ENCODE assay signal across 8 mouse cellular contexts in the genomic region with DNA sequence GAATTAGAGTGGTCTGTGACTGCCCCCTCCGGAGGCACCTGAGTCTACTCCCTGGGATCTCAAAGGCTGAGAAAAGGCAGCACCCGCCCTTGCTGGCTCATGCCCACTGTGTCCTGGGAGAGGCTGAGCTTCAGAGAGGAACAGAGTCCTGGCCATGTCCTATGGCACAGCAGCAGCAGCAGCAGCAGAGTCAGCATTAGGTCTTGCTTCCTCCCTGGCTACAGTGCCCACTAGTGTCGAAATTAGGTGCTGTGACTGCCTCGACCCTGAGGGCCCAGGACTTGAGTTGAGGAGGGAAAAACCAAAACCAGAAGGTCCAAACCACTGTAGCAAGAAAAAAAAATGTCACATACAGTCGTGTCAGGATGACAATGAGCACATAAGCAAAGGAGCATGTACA. TPM values are rescaled to one million over a fixed set of nuclear protein-coding genes. Genes with fewer than 3 reads are reported as not detected.
A peak's percentile ranks its signal among the peaks of the same experiment; 100 is the strongest.
DNase-seq lines count a peak whose midpoint lies in the region; ATAC-seq and TF ChIP-seq lines count a peak whose summit lies in the region.
"Had no signal": no experiment of that assay in that cellular context is flagged by ENCODE, and none has a peak within 500 bp of the region (broad histone marks: within the 10 kb centered on the region; RNA-seq: fewer than 3 reads in every experiment).

No protein-coding gene starts in this region.

- H3K9ac ChIP-seq in liver, adult 2 months (ENCODE audit: low read depth, low read length) = no peak overlapping the region
- H3K9ac ChIP-seq in liver, embryonic 12.5 days = no peak overlapping the region
- H3K9ac ChIP-seq in stomach, postnatal 0 days (ENCODE audit: low read length) = no peak overlapping the region
- H3K9ac ChIP-seq: heart, embryonic 13.5 days had no signal

- no peaks in the 10 kb centered on the region for H3K9me3 ChIP-seq in liver, embryonic 12.5 days (replicated peaks)
- H3K9me3 ChIP-seq in stomach, postnatal 0 days (ENCODE audit: control insufficient read depth, low read length) = no peaks in the 10 kb centered on the region
- H3K9me3 ChIP-seq: heart, embryonic 13.5 days had no signal

- H3K27ac ChIP-seq in liver, adult 2 months (replicated peaks; ENCODE audit: insufficient read depth, low read depth, low read length) = no peak overlapping the region
- no peak overlapping the region for H3K27ac ChIP-seq in liver, embryonic 12.5 days
- H3K27ac ChIP-seq in stomach, postnatal 0 days (replicated peaks) = no peak overlapping the region
- H3K27ac ChIP-seq: heart, embryonic 13.5 days had no signal

- ATAC-seq in liver, embryonic 12.5 days = no peak
- ATAC-seq in hematopoietic stem cell, adult 5-6 weeks (replicated peaks in 1 of 2; ENCODE audit: insufficient read depth in 1 of 2, low FRiP score in 2 of 2, low TSS enrichment in 1 of 2, low read depth in 1 of 2, poor library complexity in 2 of 2, severe bottlenecking in 2 of 2) = peak; percentile 32 to 62; a peak in 2 of 4 replicates
- no peak for ATAC-seq in stomach, postnatal 0 days (ENCODE audit: low FRiP score, low TSS enrichment)
- no peak for ATAC-seq in activated CD4-positive, CD25-positive, alpha-beta regulatory T cell, adult 4 months

- H3K27me3 ChIP-seq in liver, adult 2 months (ENCODE audit: control insufficient read depth, insufficient read depth, low read length) = no peaks in the 10 kb centered on the region
- no peaks in the 10 kb centered on the region for H3K27me3 ChIP-seq in liver, embryonic 12.5 days (replicated peaks)
- H3K27me3 ChIP-seq in stomach, postnatal 0 days (ENCODE audit: control insufficient read depth, insufficient read depth, low read length) = no peaks in the 10 kb centered on the region

- H3K79me2 ChIP-seq in liver, adult 2 months (ENCODE audit: control insufficient read depth, insufficient read depth, low read length) = no peaks in the 10 kb centered on the region

- TF ChIP-seq CTCF in liver, adult 2 months (IDR thresholded peaks at IDR 0.05; ENCODE audit: low read depth, low read length) = peak; percentile 32; the same call in 1 of the 2 replicates
- TF ChIP-seq CTCF in brain, embryonic 14.5 days (IDR thresholded peaks at IDR 0.05; ENCODE audit: borderline replicate concordance, extremely low read depth, insufficient read depth, insufficient read length) = peak; percentile 62
- TF ChIP-seq CTCF in stomach, postnatal 0 days (IDR thresholded peaks at IDR 0.05; ENCODE audit: low read depth) = peak; percentile 65

- DNase-seq in liver, adult 2 months (ENCODE audit: extremely low read depth, low read depth, low spot score) = no peak
- DNase-seq in brain, embryonic 14.5 days (ENCODE audit: low read depth) = peak; percentile 55
- DNase-seq in stomach, postnatal 0 days (ENCODE audit: low spot score) = no peak
- no peak for DNase-seq in layer of hippocampus, postnatal 36 days

- no peak for TF ChIP-seq POLR2A in liver, adult 2 months (IDR thresholded peaks at IDR 0.05; ENCODE audit: extremely low read depth, insufficient read depth, low read length)
- TF ChIP-seq POLR2A in brain, embryonic 14.5 days (IDR thresholded peaks at IDR 0.05; ENCODE audit: borderline replicate concordance, extremely low read depth, insufficient read depth, insufficient read length, poor library complexity, severe bottlenecking) = no peak

- no peak overlapping the region for H3K4me2 ChIP-seq in liver, embryonic 12.5 days
- no peak overlapping the region for H3K4me2 ChIP-seq in stomach, postnatal 0 days (replicated peaks; ENCODE audit: low read depth)
- H3K4me2 ChIP-seq: heart, embryonic 13.5 days had no signal

- no peaks in the 10 kb centered on the region for H3K36me3 ChIP-seq in liver, adult 2 months (ENCODE audit: control insufficient read depth, insufficient read depth, low read length)
- no peaks in the 10 kb centered on the region for H3K36me3 ChIP-seq in liver, embryonic 12.5 days
- no peaks in the 10 kb centered on the region for H3K36me3 ChIP-seq in stomach, postnatal 0 days (ENCODE audit: control insufficient read depth, insufficient read depth, low read length)
- H3K36me3 ChIP-seq: heart, embryonic 13.5 days had no signal

- 33% methylated on average over 5 of the region's 5 CpGs for WGBS in liver, adult 2 months
- 28% methylated on average over 5 of the region's 5 CpGs for WGBS in liver, embryonic 12.5 days (ENCODE audit: insufficient replicate concordance)
- 31% methylated on average over 5 of the region's 5 CpGs for WGBS in stomach, postnatal 0 days

- no peaks in the 10 kb centered on the region for H3K4me1 ChIP-seq in liver, adult 2 months (ENCODE audit: control insufficient read depth, insufficient read depth, low read length)
- no peaks in the 10 kb centered on the region for H3K4me1 ChIP-seq in liver, embryonic 12.5 days
- H3K4me1 ChIP-seq in stomach, postnatal 0 days (replicated peaks; ENCODE audit: control insufficient read depth, insufficient read depth) = no peaks in the 10 kb centered on the region
- H3K4me1 ChIP-seq: heart, embryonic 13.5 days had no signal

- no peak for TF ChIP-seq EP300 in stomach, postnatal 0 days (optimal IDR thresholded peaks at IDR 0.05)

- H3K4me3 ChIP-seq in liver, adult 2 months (ENCODE audit: insufficient read depth, low read depth, low read length) = no peak overlapping the region
- H3K4me3 ChIP-seq in liver, embryonic 12.5 days = no peak overlapping the region
- H3K4me3 ChIP-seq in stomach, postnatal 0 days (ENCODE audit: low read depth, low read length) = no peak overlapping the region
- H3K4me3 ChIP-seq: heart, embryonic 13.5 days had no signal

RNA-seq across cellular contexts. Expression of a gene that starts 12.6 kb away (rescaled TPM):
- 0.46 and 0.54 TPM in 2 replicates for total RNA-seq in liver, adult 2 months (2014; rRNA removed)
- 0.24 and 0.37 TPM in 2 replicates for polyA plus RNA-seq in liver, adult 2 months (2012; rRNA removed)
- polyA plus RNA-seq in liver, embryonic 12.5 days (2016; fragmentation: Nextera tagmentation; extraction: Ambion mirVana) = 0.49 and 0.90 TPM in 2 replicates
- 41.3 and 62.4 TPM in 2 replicates for polyA plus RNA-seq in brain, embryonic 14.5 days (2012; rRNA removed)
- not detected in 2 replicates for total RNA-seq in hematopoietic stem cell, adult 5-6 weeks (2017)
- 1.5 and 1.9 TPM in 2 replicates for polyA plus RNA-seq in stomach, postnatal 0 days (2015; fragmentation: Nextera tagmentation; extraction: Ambion mirVana)
- 100 to 1,000 TPM; 113 to 127 TPM for total RNA-seq in layer of hippocampus, postnatal 36 days (2021)
- not detected for polyA plus RNA-seq in activated CD4-positive, CD25-positive, alpha-beta regulatory T cell, adult 4 months (2017; shearing (Covaris generic))

Comparison
In these comparisons a context has a peak if more than half of its experiments do, and no peak if none do; other contexts are left out.
1. ATAC-seq: peak in hematopoietic stem cell, adult 5-6 weeks (2 of 2); none in liver, embryonic 12.5 days (single experiment), stomach, postnatal 0 days (single experiment) and activated CD4-positive, CD25-positive, alpha-beta regulatory T cell, adult 4 months (single experiment).
2. RNA of a gene that starts 12.6 kb away (polyA plus RNA-seq): 41.3 to 62.4 TPM in brain, embryonic 14.5 days; 1.5 to 1.9 TPM in stomach, postnatal 0 days, 0.49 to 0.90 TPM in liver, embryonic 12.5 days, 0.24 to 0.37 TPM in liver, adult 2 months and not detected in activated CD4-positive, CD25-positive, alpha-beta regulatory T cell, adult 4 months; every median in the first group is over 10 times any median in the second.
3. Peak in every context shown above with its lines, with median percentiles within 50 percentile points of each other: CTCF ChIP-seq.